Mouse (Mus musculus) 3134 (cell line): ENCODE measurements at regions not wholly inside any gene's neighbourhood (a gene's known extent, or its start where the extent isn't known, plus 50 kb on each side); places are given as distances from the start of the nearest gene placed in this dataset.
"Not testable (repeated sequence)": the region's sequence is repeated elsewhere in the genome, so short reads cannot be mapped to it uniquely, and the experiment has no call there.

Source experiments
- DNase-seq: peaks from one replicate; pipeline ENCODE4 v3.0.0-alpha.2; 2011; ENCODE audit warnings: low spot score; ENCODE audit not compliant: insufficient read length; ENCODE audit errors: extremely low read depth

DNA sequence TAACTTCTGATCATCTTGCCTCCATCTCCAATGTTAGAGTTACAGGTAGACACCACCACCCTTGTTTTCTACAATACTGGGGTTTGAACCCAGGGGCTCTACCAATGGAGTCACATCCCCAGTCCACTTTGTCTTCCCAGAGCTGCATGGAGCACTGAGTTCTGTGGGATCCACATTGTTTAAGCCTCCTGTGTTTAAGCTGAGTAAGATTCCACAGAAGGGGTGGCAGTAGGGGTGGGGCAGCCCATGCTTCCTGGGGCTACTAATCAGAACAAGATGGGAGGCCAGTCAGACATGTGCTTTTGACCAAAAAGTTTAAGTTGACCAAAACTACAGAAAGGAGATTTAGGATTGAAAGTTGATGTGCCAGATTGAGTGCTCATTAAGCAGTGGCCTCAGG, 299.3 kb downstream of the Plekhb2 start:
- DNase-seq, result no peak

GRCm38 (mm10) chr1:35162506-35162905, 312.7 kb downstream of the Plekhb2 start:
- no peak for DNase-seq

GRCm38 (mm10) chr1:35200656-35201055, 350.9 kb downstream of the Plekhb2 start:
- no peak for DNase-seq

GRCm38 (mm10) chr1:35201083-35201879, 351.5 kb downstream of the Plekhb2 start:
- no peak for DNase-seq

GRCm38 (mm10) chr1:35201880-35202220, 352.1 kb downstream of the Plekhb2 start:
- no peak for DNase-seq

GRCm38 (mm10) chr1:35202551-35202950, 352.8 kb downstream of the Plekhb2 start:
- no peak for DNase-seq

- DNase-seq, result no peak
Measured at GRCm38 (mm10) chr1:35206834-35207529, 357.2 kb downstream of the Plekhb2 start.

GRCm38 (mm10) chr1:35212111-35212891, 362.5 kb downstream of the Plekhb2 start:
- DNase-seq, result no peak

- DNase-seq, result no peak
Measured at GRCm38 (mm10) chr1:35213875-35214274, 364.1 kb downstream of the Plekhb2 start.

DNA sequence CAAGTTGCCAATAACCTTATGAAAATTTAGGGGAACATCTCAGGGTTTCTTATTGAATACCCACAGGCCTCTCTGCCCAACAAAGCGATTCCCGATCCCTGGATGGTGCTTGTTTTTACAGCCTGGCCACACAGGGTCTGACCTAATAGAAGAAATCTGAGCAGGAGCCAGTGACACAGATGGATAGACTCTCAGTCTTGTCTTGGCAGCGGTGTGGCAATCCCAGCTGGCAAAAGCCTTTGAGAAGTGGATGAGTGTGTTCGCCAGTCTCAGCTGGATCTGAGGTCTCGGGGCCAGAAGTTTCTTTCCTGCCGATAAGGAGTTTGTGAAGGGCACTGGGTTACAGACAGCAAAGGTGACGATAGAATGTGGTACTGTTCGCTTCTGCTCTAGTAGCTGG, 366.6 kb downstream of the Plekhb2 start:
- DNase-seq, result no peak

GRCm38 (mm10) chr1:35220215-35220614, 370.4 kb downstream of the Plekhb2 start:
- not testable (repeated sequence) for DNase-seq

- no peak for DNase-seq
Measured at GRCm38 (mm10) chr1:35220751-35221150, 371.0 kb downstream of the Plekhb2 start.

- no peak for DNase-seq
Measured at GRCm38 (mm10) chr1:35232592-35232991, 382.8 kb downstream of the Plekhb2 start.

DNA sequence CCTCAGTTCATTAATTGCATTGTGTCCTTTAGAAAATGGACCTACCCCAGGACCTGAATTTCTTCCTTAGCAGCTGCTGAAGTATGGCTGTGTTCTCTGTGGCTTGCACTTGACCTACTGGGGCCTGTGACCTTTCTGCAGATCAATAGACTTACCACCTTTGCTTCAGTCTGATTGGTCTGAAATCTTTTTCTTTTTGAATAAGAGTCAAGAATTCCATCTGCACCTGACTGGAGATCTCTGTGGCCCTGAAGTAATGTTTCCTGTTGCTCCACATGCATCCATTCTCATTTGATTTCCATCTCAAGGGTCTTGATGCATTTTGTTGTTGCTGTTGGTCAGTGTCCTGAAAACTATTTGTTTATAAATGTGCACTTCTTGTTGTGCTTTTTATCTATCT, 388.4 kb downstream of the Plekhb2 start:
- no peak for DNase-seq

DNA sequence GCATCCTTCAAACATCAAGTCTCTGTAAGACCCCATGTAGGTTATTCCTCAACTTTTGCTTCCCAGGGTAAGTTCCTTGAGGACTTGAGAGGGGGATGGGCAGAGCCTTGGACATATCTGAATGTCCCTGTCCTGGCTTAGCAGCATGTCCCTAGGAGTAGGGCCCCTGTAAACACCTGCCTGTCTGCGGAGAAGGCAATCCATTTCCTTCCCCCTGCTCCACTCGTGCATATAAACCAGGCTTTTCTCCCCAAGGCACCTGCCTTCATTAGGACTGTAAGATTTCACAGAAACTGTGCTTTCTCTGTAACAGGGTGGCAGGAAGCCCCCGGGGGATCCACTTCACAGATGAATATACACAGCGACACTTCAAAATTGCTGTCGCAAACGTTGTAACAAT, 393.1 kb downstream of the Plekhb2 start:
- no peak for DNase-seq

DNA sequence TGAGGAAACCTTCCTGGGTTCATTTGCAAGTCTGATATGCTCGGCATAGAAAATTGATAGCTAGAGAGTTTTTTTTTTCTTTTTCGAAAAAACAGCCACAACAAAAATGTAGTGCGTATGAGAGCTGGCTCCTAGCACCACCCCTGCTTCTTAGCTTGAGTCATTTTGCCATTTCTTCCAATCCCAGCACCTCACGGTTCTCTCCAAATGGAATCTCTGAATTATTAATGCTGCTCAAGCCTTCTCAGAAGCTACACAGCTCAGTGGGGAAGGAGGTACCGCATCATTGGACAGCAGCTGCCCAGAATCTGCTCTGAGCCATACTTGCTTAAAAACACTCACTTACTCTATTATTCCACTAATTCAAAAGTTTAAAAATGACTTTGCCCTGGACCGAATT, 393.6 kb downstream of the Plekhb2 start:
- DNase-seq, result no peak

- no peak for DNase-seq
Measured at GRCm38 (mm10) chr1:35265125-35265524, 415.3 kb downstream of the Plekhb2 start.

DNA sequence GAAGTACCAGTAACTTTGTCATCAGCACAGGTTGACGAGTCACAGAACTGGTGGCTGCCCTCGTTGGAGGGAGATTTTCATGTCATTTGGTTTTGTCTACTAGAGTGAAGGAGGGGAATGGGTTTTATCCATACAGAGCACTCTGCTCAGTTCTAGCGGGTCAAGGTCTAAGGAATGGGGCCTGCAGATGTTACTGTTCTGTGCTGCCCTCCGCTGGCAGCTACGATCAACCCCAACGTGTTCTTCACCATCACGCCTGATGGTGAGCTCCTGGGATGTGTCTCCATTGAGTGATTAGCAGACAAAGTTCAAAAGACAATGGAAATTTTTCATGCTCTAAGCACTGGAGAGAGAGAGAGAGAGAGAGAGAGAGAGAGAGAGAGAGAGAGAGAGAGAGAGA, 416.9 kb downstream of the Plekhb2 start:
- no peak for DNase-seq

- no peak for DNase-seq
Measured at GRCm38 (mm10) chr1:35267883-35268282, 418.1 kb downstream of the Plekhb2 start.

- DNase-seq, result no peak
Measured at GRCm38 (mm10) chr1:35274978-35275377, 425.2 kb downstream of the Plekhb2 start.
